26 mouse cellular contexts compared by ENCODE assay signal in the genomic region with DNA sequence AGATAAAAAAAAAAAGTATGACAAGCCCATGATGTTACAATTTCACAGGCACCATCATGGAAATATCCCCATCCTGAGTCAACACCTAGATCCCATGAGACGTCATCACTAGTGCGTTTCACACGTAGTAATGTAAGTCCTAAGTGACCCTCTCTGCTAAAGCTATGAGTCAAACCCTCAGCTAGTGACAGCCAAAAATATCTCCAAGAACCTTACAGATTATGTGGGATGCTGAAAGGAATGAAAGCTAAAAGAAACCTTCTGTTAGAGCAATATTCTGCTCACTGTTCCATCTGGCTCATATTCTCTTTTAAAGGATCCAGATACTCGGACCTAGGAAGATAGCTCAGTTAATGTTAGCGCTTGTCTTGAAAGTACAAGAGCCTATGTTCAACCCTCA. TPM values are rescaled to one million over a fixed set of nuclear protein-coding genes. Genes with fewer than 3 reads are reported as not detected.
"Had no signal": no experiment of that assay in that cellular context is flagged by ENCODE, and none has a peak within 500 bp of the region (broad histone marks: within the 10 kb centered on the region; RNA-seq: fewer than 3 reads in every experiment).

No protein-coding gene starts in this region.

- H3K4me3 ChIP-seq: gastrocnemius, adult 2 months; heart, embryonic 10.5 days; heart, embryonic 12.5 days; hindbrain, embryonic 10.5 days; hindbrain, embryonic 12.5 days; intestine, embryonic 15.5 days; left cerebral cortex, adult 2 months; limb, embryonic 13.5 days; limb, embryonic 15.5 days; liver, embryonic 12.5 days had no signal

- H3K27ac ChIP-seq: gastrocnemius, adult 2 months; heart, embryonic 10.5 days; hindbrain, embryonic 10.5 days; hindbrain, embryonic 12.5 days; hindbrain, embryonic 14.5 days; intestine, embryonic 15.5 days; left cerebral cortex, adult 2 months; limb, embryonic 13.5 days; limb, embryonic 15.5 days; liver, embryonic 12.5 days; liver, embryonic 14.5 days had no signal

- DNase-seq: gastrocnemius, adult 2 months; gastrocnemius, postnatal 10 days; gastrocnemius, postnatal 25 days; heart, adult 18-20 months; heart, postnatal 10 days; heart, postnatal 4 days; kidney, adult 18-20 months; kidney, adult 8-10 months; kidney, postnatal 10 days; kidney, postnatal 25 days; kidney, postnatal 4 days; layer of hippocampus, adult 9-11 months had no signal

RNA-seq across cellular contexts. Expression of a gene that starts 16.8 kb away (rescaled TPM):
- total RNA-seq: granulocyte monocyte progenitor cell, adult 5-6 weeks; heart, adult 18-20 months; heart, postnatal 10 days; heart, postnatal 25 days; heart, postnatal 4 days; liver, adult 2 months had no signal
